Mouse (Mus musculus) testis, adult 10 weeks (tissue): Measurements from ENCODE around the gene Olfr1220. TPM values are rescaled to one million over a fixed set of nuclear protein-coding genes. Genes with fewer than 3 reads are reported as not detected.

Experiments used
- polyA plus RNA-seq: library from polyadenylated mRNA; stranded (reverse); fragments of 350-450 nt; fragmentation: Illumina TruSeq; extraction: RNeasy Lipid Tissue Mini Kit (QIAGEN cat#74804); gene quantifications from one replicate; pipeline ENCODE4 v1.2.3, GENCODE M21; 2014; ENCODE audit warnings: low read depth, low replicate concordance

Gene Olfr1220
- polyA plus RNA-seq = 0.07 TPM

GRCm38 (mm10) chr2:89106735-89107134, at the start of gene Olfr1220:
Gene Olfr1220 (minus strand): TSS chr2:89106835.

GRCm38 (mm10) chr2:89151460-89151859, 44.8 kb upstream of the Olfr1220 start, which contains the start of gene Olfr1223:
Gene Olfr1223 (minus strand): TSS chr2:89151560.

GRCm38 (mm10) chr2:89132954-89133353, 26.3 kb upstream of the Olfr1220 start, which contains the start of gene Olfr1222:
Gene Olfr1222 (minus strand): TSS chr2:89133054.

DNA sequence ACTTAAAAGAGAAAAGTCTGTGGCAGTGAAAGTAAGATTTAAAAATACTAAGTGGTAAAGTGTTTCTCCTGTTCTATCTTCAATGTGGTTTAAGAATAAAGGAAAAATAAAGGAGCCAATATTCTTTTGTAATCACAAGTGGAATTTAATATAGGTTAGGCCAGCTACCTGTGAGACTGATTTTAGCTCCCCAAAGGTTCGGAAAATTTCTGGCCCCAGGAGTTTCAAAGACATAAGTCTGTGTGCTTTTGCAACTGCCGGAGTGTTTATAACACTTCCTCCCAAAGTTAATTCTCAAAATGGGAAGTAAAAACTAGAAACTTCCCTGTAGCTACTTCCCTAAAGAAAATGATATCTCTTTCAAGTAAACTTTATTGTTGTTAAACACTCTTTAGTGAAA, 10.5 kb upstream of the Olfr1220 start, which contains the start of gene Olfr1221:
Gene Olfr1221 (minus strand): TSS at position 101 of the 400 bp plus-strand sequence.

GRCm38 (mm10) chr2:89083413-89083812, 23.2 kb downstream of the Olfr1220 start, which contains the start of gene Olfr1219:
Gene Olfr1219 (minus strand): TSS chr2:89083513.

DNA sequence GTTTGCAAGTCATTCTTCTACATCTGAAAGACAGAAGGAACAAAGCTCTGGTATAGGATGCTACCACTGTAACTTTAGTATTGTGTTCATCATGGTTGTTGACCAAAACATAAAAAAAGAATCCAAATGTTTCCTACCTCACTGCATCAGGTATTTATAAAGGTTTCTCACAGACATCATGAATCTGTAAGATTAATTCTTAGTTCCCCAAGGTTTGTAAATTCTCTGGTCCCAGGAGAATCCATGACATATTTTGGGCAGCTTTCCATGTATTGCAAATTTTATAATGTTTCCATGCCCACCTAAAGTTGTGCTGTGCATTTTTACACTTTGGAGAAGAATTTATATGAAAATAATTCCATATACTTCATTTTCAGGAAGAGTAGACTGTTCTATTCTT, 45.5 kb downstream of the Olfr1220 start, which contains the start of gene Olfr1218:
Gene Olfr1218 (minus strand): TSS at position 101 of the 400 bp plus-strand sequence.

Other genes starting within 250 kb of the Olfr1220 start
- not detected for gene Olfr1206, start 243.6 kb downstream of the Olfr1220 start, polyA plus RNA-seq
- not detected for gene Olfr1208, start 204.5 kb downstream of the Olfr1220 start, polyA plus RNA-seq
- not detected for gene Olfr1209, start 191.7 kb downstream of the Olfr1220 start, polyA plus RNA-seq
- not detected for gene Olfr1211, start 168.7 kb downstream of the Olfr1220 start, polyA plus RNA-seq
- not detected for gene Olfr1212, start 152.9 kb downstream of the Olfr1220 start, polyA plus RNA-seq
- gene Gm13762, start 126.6 kb downstream of the Olfr1220 start, polyA plus RNA-seq = not detected
- not detected for gene Olfr1214, start 114.2 kb downstream of the Olfr1220 start, polyA plus RNA-seq
- not detected for gene Olfr1215, start 99.9 kb downstream of the Olfr1220 start, polyA plus RNA-seq
- gene Olfr1216, start 88.5 kb downstream of the Olfr1220 start, polyA plus RNA-seq = not detected
- not detected for gene Olfr1217, start 74.8 kb downstream of the Olfr1220 start, polyA plus RNA-seq
- not detected for gene Olfr1218, start 45.6 kb downstream of the Olfr1220 start, polyA plus RNA-seq
- gene Olfr1219, start 23.3 kb downstream of the Olfr1220 start, polyA plus RNA-seq = 0.07 TPM
- gene Olfr1221, start 10.4 kb upstream of the Olfr1220 start, polyA plus RNA-seq = not detected
- not detected for gene Olfr1222, start 26.2 kb upstream of the Olfr1220 start, polyA plus RNA-seq
- gene Olfr1223, start 44.7 kb upstream of the Olfr1220 start, polyA plus RNA-seq = not detected
- not detected for gene Olfr1224-ps1, start 57.3 kb upstream of the Olfr1220 start, polyA plus RNA-seq
- not detected for gene Olfr1225, start 67.8 kb upstream of the Olfr1220 start, polyA plus RNA-seq
- gene Olfr1226, start 93.2 kb upstream of the Olfr1220 start, polyA plus RNA-seq = 0.07 TPM
- gene Olfr1228, start 147.2 kb upstream of the Olfr1220 start, polyA plus RNA-seq = not detected
- not detected for gene Olfr1229, start 181.2 kb upstream of the Olfr1220 start, polyA plus RNA-seq
- gene Olfr1230, start 190.4 kb upstream of the Olfr1220 start, polyA plus RNA-seq = not detected
- gene Olfr1231, start 200.2 kb upstream of the Olfr1220 start, polyA plus RNA-seq = not detected
- gene Olfr1232, start 222.8 kb upstream of the Olfr1220 start, polyA plus RNA-seq = not detected
- 0.10 TPM for gene Olfr1233, start 235.6 kb upstream of the Olfr1220 start, polyA plus RNA-seq